Mouse (Mus musculus): ENCODE data around the gene Nktr. TPM values are rescaled to one million over a fixed set of nuclear protein-coding genes. Genes with fewer than 3 reads are reported as not detected.

Nktr gene
- total and polyA plus RNA-seq, 3 experiments, result 32.4 to 70.7 (median 34.3) TPM

- Histone ChIP-seq H3K79me2 (ENCODE audit: control insufficient read depth, insufficient read depth, low read length, poor library complexity) (peaks cover 34% of the 10 kb centered on the region), H3K9me3 (replicated peaks; ENCODE audit: insufficient read depth, low read length) (no peaks in the 10 kb centered on the region), H3K27me3 (ENCODE audit: control insufficient read depth in 1 of 2, insufficient read depth in 2 of 2, low read length in 2 of 2) (no peaks in the 10 kb centered on the region), H3K27ac (ENCODE audit: control insufficient read depth, low read depth, low read length) (peak overlapping the region; percentile 80), H3K4me3 (ENCODE audit: control insufficient read depth in 1 of 2, insufficient read depth in 1 of 2, low read depth in 2 of 2, low read length in 2 of 2) (peak overlapping the region; percentile 63 to 66), H3K4me1 (ENCODE audit: control insufficient read depth in 1 of 2, insufficient read depth in 2 of 2, low read length in 2 of 2) (peaks cover 4 to 9% of the 10 kb centered on the region in 2 experiments; a peak in 3 of 4 replicates), H3K9ac (ENCODE audit: control insufficient read depth, low read depth, low read length, poor library complexity, severe bottlenecking) (peak overlapping the region; percentile 85), H3K36me3 (ENCODE audit: control insufficient read depth in 1 of 2, insufficient read depth in 2 of 2, low read length in 2 of 2) (peaks cover 5 to 22% of the 10 kb centered on the region in 2 experiments)
- DNase-seq (ENCODE audit: low read depth, low spot score), result peak; percentile 60
- TF ChIP-seq ZC3H11A (IDR thresholded peaks at IDR 0.05; ENCODE audit: low read depth, low read length) (no peak), CHD1 (IDR thresholded peaks at IDR 0.05; ENCODE audit: low read depth, low read length) (no peak), MAFK (IDR thresholded peaks at IDR 0.05; ENCODE audit: borderline replicate concordance, low read depth, low read length) (peak; percentile 45; the same call in 1 of the 2 replicates), MYB (IDR thresholded peaks at IDR 0.05; ENCODE audit: low read depth, low read length) (no peak), ZKSCAN1 (IDR thresholded peaks at IDR 0.05; ENCODE audit: low read depth, low read length) (no peak), E2F4 (IDR thresholded peaks at IDR 0.05; ENCODE audit: borderline replicate concordance, low read depth, low read length) (no peak), POLR2AphosphoS2 (IDR thresholded peaks at IDR 0.05; ENCODE audit: low read length) (no peak), POLR2A (IDR thresholded peaks at IDR 0.05; ENCODE audit: control insufficient read depth in 1 of 2, insufficient read depth in 1 of 2, low read depth in 1 of 2, low read length in 2 of 2, poor library complexity in 1 of 2) (no peak), TBP (IDR thresholded peaks at IDR 0.05; ENCODE audit: low read depth, low read length) (peak; percentile 96), USF2 (IDR thresholded peaks at IDR 0.05; ENCODE audit: borderline replicate concordance in 1 of 2, insufficient read depth in 1 of 2, low read depth in 1 of 2, low read length in 2 of 2) (no peak), ZMIZ1 (IDR thresholded peaks at IDR 0.05; ENCODE audit: low read depth, low read length) (no peak), MYC (IDR thresholded peaks at IDR 0.05; ENCODE audit: low read depth, low read length) (0 out of 2 replicates have a peak, but pooled peaks have one; percentile 2)
Measured at GRCm38 (mm10) chr9:121718070-121718705, 781 bp upstream of the Nktr start.

GRCm38 (mm10) chr9:121719347-121720331, 670 bp downstream of the Nktr start:
- peak; percentile 79 for DNase-seq (ENCODE audit: low read depth, low spot score)
- H3K4me3 ChIP-seq (ENCODE audit: control insufficient read depth in 1 of 2, insufficient read depth in 1 of 2, low read depth in 2 of 2, low read length in 2 of 2), result peak overlapping the region; percentile 75 to 83
- H3K79me2 ChIP-seq (ENCODE audit: control insufficient read depth, insufficient read depth, low read length, poor library complexity), result peaks cover 44% of the 10 kb centered on the region
- H3K9ac ChIP-seq (ENCODE audit: control insufficient read depth, low read depth, low read length, poor library complexity, severe bottlenecking), result peak overlapping the region; percentile 86
- H3K27ac ChIP-seq (ENCODE audit: control insufficient read depth, low read depth, low read length), result peak overlapping the region; percentile 68
- peaks cover 6 to 26% of the 10 kb centered on the region in 2 experiments for H3K36me3 ChIP-seq (ENCODE audit: control insufficient read depth in 1 of 2, insufficient read depth in 2 of 2, low read length in 2 of 2)
- peaks cover 4 to 9% of the 10 kb centered on the region in 2 experiments; a peak in 3 of 4 replicates for H3K4me1 ChIP-seq (ENCODE audit: control insufficient read depth in 1 of 2, insufficient read depth in 2 of 2, low read length in 2 of 2)
- TF ChIP-seq JUND (IDR thresholded peaks at IDR 0.05; ENCODE audit: low read depth, low read length) (no peak), ZNF384 (IDR thresholded peaks at IDR 0.05; ENCODE audit: low read depth, low read length) (peak; percentile 75), MAFK (IDR thresholded peaks at IDR 0.05; ENCODE audit: borderline replicate concordance, low read depth, low read length) (no peak), MYC (IDR thresholded peaks at IDR 0.05; ENCODE audit: low read depth, low read length) (peak; percentile 80), POLR2A (IDR thresholded peaks at IDR 0.05; ENCODE audit: control insufficient read depth in 1 of 2, insufficient read depth in 1 of 2, low read depth in 1 of 2, low read length in 2 of 2, poor library complexity in 1 of 2) (peak in 1 of 2 experiments; percentile 38; a peak in 1 of 4 replicates), CHD1 (IDR thresholded peaks at IDR 0.05; ENCODE audit: low read depth, low read length) (peak; percentile 57; the same call in 1 of the 2 replicates), MXI1 (IDR thresholded peaks at IDR 0.05; ENCODE audit: low read depth, low read length) (peak; percentile 89), MAX (IDR thresholded peaks at IDR 0.05; ENCODE audit: low read length) (peak; percentile 87), TCF12 (IDR thresholded peaks at IDR 0.05; ENCODE audit: low read depth, low read length) (0 out of 2 replicates have a peak, but pooled peaks have one; percentile 24), SIN3A (IDR thresholded peaks at IDR 0.05; ENCODE audit: low read length) (peak; percentile 68), SMC3 (IDR thresholded peaks at IDR 0.05; ENCODE audit: low read depth, low read length) (0 out of 2 replicates have a peak, but pooled peaks have one; percentile 5)
- H3K27me3 ChIP-seq (ENCODE audit: control insufficient read depth in 1 of 2, insufficient read depth in 2 of 2, low read length in 2 of 2), result no peaks in the 10 kb centered on the region
- H3K9me3 ChIP-seq (replicated peaks; ENCODE audit: insufficient read depth, low read length), result no peaks in the 10 kb centered on the region

Data from MEL (cell line).